Mouse (Mus musculus) thymus, postnatal 0 days (tissue): ENCODE data around the gene Wbp2. TPM values are rescaled to one million over a fixed set of nuclear protein-coding genes. Genes with fewer than 3 reads are reported as not detected.
A peak's percentile ranks its signal among the peaks of the same experiment; 100 is the strongest.
"Not testable (repeated sequence)": the region's sequence is repeated elsewhere in the genome, so short reads cannot be mapped to it uniquely, and the experiment has no call there.

ENCODE experiments used
- DNase-seq: peaks from one replicate; pipeline ENCODE4 v3.0.0-alpha.2; 2015; ENCODE audit warnings: low spot score
- polyA plus RNA-seq: library from polyadenylated mRNA; unstranded; fragments of >200 nt; fragmentation: Nextera tagmentation; extraction: Ambion mirVana; gene quantifications from 2 replicates; pipeline ENCODE4 v1.2.1, GENCODE M21; 2015

Wbp2 gene
- polyA plus RNA-seq = 75.1 and 97.4 TPM in 2 replicates

GRCm38 (mm10) chr11:116086258-116087193 is at the start of gene Wbp2:
Gene Wbp2, minus strand, starts transcription at chr11:116086995.
- DNase-seq = peak; percentile 99

- no peak for DNase-seq
Measured at GRCm38 (mm10) chr11:116134171-116134570, 47.4 kb upstream of the Wbp2 start.

- DNase-seq = no peak
Measured at GRCm38 (mm10) chr11:116133497-116133896, 46.7 kb upstream of the Wbp2 start.

- DNase-seq = peak; percentile 58
Measured at GRCm38 (mm10) chr11:116132366-116133333, 45.9 kb upstream of the Wbp2 start.

GRCm38 (mm10) chr11:116131349-116132170 is 44.8 kb upstream of the Wbp2 start:
- no peak for DNase-seq

- peak; percentile 87 for DNase-seq
Measured at GRCm38 (mm10) chr11:116130488-116131205, 43.9 kb upstream of the Wbp2 start, which contains the start of gene Trim65. Gene Trim65, minus strand, starts transcription at chr11:116131128.

- DNase-seq = peak; percentile 69
Measured at GRCm38 (mm10) chr11:116129993-116130487, 43.2 kb upstream of the Wbp2 start.

GRCm38 (mm10) chr11:116129091-116129790 is 42.4 kb upstream of the Wbp2 start:
- no peak for DNase-seq

GRCm38 (mm10) chr11:116127986-116128385 is 41.2 kb upstream of the Wbp2 start:
- DNase-seq = no peak

- no peak for DNase-seq
Measured at GRCm38 (mm10) chr11:116127156-116127980, 40.6 kb upstream of the Wbp2 start, which contains the start of gene Trim47. Gene Trim47, minus strand, starts transcription at chr11:116127210.

- DNase-seq = no peak
Measured at GRCm38 (mm10) chr11:116126261-116126660, 39.5 kb upstream of the Wbp2 start.

- DNase-seq = not testable (repeated sequence)
Measured at GRCm38 (mm10) chr11:116121731-116122245, 35.0 kb upstream of the Wbp2 start.

- DNase-seq = no peak
Measured at GRCm38 (mm10) chr11:116117819-116118218, 31.0 kb upstream of the Wbp2 start.

- no peak for DNase-seq
Measured at GRCm38 (mm10) chr11:116117241-116117640, 30.4 kb upstream of the Wbp2 start.

GRCm38 (mm10) chr11:116111611-116112203 is 24.9 kb upstream of the Wbp2 start:
- DNase-seq = no peak

GRCm38 (mm10) chr11:116111067-116111466 is 24.3 kb upstream of the Wbp2 start:
- DNase-seq = no peak

GRCm38 (mm10) chr11:116110540-116110939 is 23.7 kb upstream of the Wbp2 start:
- DNase-seq = no peak

- DNase-seq = no peak
Measured at GRCm38 (mm10) chr11:116110131-116110530, 23.3 kb upstream of the Wbp2 start.
